Mouse (Mus musculus) erythroblast, adult 5-6 weeks (primary cell): ENCODE measurements around the gene Bex6. TPM values are rescaled to one million over a fixed set of nuclear protein-coding genes. Genes with fewer than 3 reads are reported as not detected.

Experiments used
- total RNA-seq, 2 experiments: library from RNA; stranded (forward) in 1 of 2; stranded (reverse) in 1 of 2; fragments of 150-400 nt in 1 of 2; fragments of 200-764, 138-1000 nt in 1 of 2; gene quantifications; 2 replicates each; pipeline versions ENCODE4 v1.2.3 to v1.2.4; 2015 to 2017; ENCODE audit warnings: low replicate concordance in 2 of 2

Gene Bex6
- total RNA-seq, 2 experiments from 2014 or later = 1.9 to 3.2 TPM

Other genes starting within 250 kb of the Bex6 start
- 1.9 TPM in 1 of 2 replicates, not detected in the other for gene Pigz, start 246.0 kb upstream of the Bex6 start, total RNA-seq (2015; ENCODE audit: low replicate concordance)
- 0.09 and 0.98 TPM in 2 replicates for gene Pigz, start 246.0 kb upstream of the Bex6 start, total RNA-seq (2017; ENCODE audit: low replicate concordance)
- 3.1 and 14.0 TPM in 2 replicates for gene 0610012G03Rik, start 231.3 kb upstream of the Bex6 start, total RNA-seq (2015; ENCODE audit: low replicate concordance)
- 1.3 and 7.2 TPM in 2 replicates for gene 0610012G03Rik, start 231.3 kb upstream of the Bex6 start, total RNA-seq (2017; ENCODE audit: low replicate concordance)
- 3.1 and 11.7 TPM in 2 replicates for gene Ncbp2, start 231.3 kb upstream of the Bex6 start, total RNA-seq (2015; ENCODE audit: low replicate concordance)
- gene Ncbp2, start 231.3 kb upstream of the Bex6 start, total RNA-seq (2017; ENCODE audit: low replicate concordance) = 4.9 and 8.9 TPM in 2 replicates
- gene Senp5, start 176.5 kb upstream of the Bex6 start, total RNA-seq (2015; ENCODE audit: low replicate concordance) = 2.3 and 4.4 TPM in 2 replicates
- 2.8 and 4.6 TPM in 2 replicates for gene Senp5, start 176.5 kb upstream of the Bex6 start, total RNA-seq (2017; ENCODE audit: low replicate concordance)
- gene Pak2, start 100.5 kb upstream of the Bex6 start, total RNA-seq (2015; ENCODE audit: low replicate concordance) = 10.2 and 21.7 TPM in 2 replicates
- gene Pak2, start 100.5 kb upstream of the Bex6 start, total RNA-seq (2017; ENCODE audit: low replicate concordance) = 18.1 and 20.1 TPM in 2 replicates
- 16.9 and 30.4 TPM in 2 replicates for gene Pigx, start 80.1 kb upstream of the Bex6 start, total RNA-seq (2015; ENCODE audit: low replicate concordance)
- 5.9 and 18.3 TPM in 2 replicates for gene Pigx, start 80.1 kb upstream of the Bex6 start, total RNA-seq (2017; ENCODE audit: low replicate concordance)
- 13.4 and 15.4 TPM in 2 replicates for gene Cep19, start 80.0 kb upstream of the Bex6 start, total RNA-seq (2015; ENCODE audit: low replicate concordance)
- 9.1 and 15.0 TPM in 2 replicates for gene Cep19, start 80.0 kb upstream of the Bex6 start, total RNA-seq (2017; ENCODE audit: low replicate concordance)
- 29.0 and 38.5 TPM in 2 replicates for gene Nrros, start 14.2 kb upstream of the Bex6 start, total RNA-seq (2015; ENCODE audit: low replicate concordance)
- gene Nrros, start 14.2 kb upstream of the Bex6 start, total RNA-seq (2017; ENCODE audit: low replicate concordance) = 18.1 and 25.4 TPM in 2 replicates
- gene Fbxo45, start 67.3 kb downstream of the Bex6 start, total RNA-seq (2015; ENCODE audit: low replicate concordance) = 1.9 and 2.7 TPM in 2 replicates
- gene Fbxo45, start 67.3 kb downstream of the Bex6 start, total RNA-seq (2017; ENCODE audit: low replicate concordance) = 8.0 and 10.0 TPM in 2 replicates
- gene Wdr53, start 67.4 kb downstream of the Bex6 start, total RNA-seq (2015; ENCODE audit: low replicate concordance) = 0.58 and 2.3 TPM in 2 replicates
- 5.3 and 5.6 TPM in 2 replicates for gene Wdr53, start 67.4 kb downstream of the Bex6 start, total RNA-seq (2017; ENCODE audit: low replicate concordance)
- gene Smco1, start 91.6 kb downstream of the Bex6 start, total RNA-seq (2015; ENCODE audit: low replicate concordance) = not detected in 2 replicates
- not detected in 2 replicates for gene Smco1, start 91.6 kb downstream of the Bex6 start, total RNA-seq (2017; ENCODE audit: low replicate concordance)
- 5.0 and 10.0 TPM in 2 replicates for gene Rnf168, start 97.6 kb downstream of the Bex6 start, total RNA-seq (2015; ENCODE audit: low replicate concordance)
- 27.6 and 29.0 TPM in 2 replicates for gene Rnf168, start 97.6 kb downstream of the Bex6 start, total RNA-seq (2017; ENCODE audit: low replicate concordance)
- gene Ubxn7, start 152.4 kb downstream of the Bex6 start, total RNA-seq (2015; ENCODE audit: low replicate concordance) = 52.1 and 72.9 TPM in 2 replicates
- 58.9 and 66.2 TPM in 2 replicates for gene Ubxn7, start 152.4 kb downstream of the Bex6 start, total RNA-seq (2017; ENCODE audit: low replicate concordance)
- gene Tm4sf19, start 220.7 kb downstream of the Bex6 start, total RNA-seq (2015; ENCODE audit: low replicate concordance) = not detected in 2 replicates
- 0.70 TPM in 1 of 2 replicates, not detected in the other for gene Tm4sf19, start 220.7 kb downstream of the Bex6 start, total RNA-seq (2017; ENCODE audit: low replicate concordance)
- gene Tctex1d2, start 239.9 kb downstream of the Bex6 start, total RNA-seq (2015; ENCODE audit: low replicate concordance) = 0.96 and 15.7 TPM in 2 replicates
- 3.7 and 8.1 TPM in 2 replicates for gene Tctex1d2, start 239.9 kb downstream of the Bex6 start, total RNA-seq (2017; ENCODE audit: low replicate concordance)